Mouse (Mus musculus) stomach, postnatal 0 days (tissue): ENCODE measurements at regions not wholly inside any gene's neighbourhood (a gene's known extent, or its start where the extent isn't known, plus 50 kb on each side); places are given as distances from the start of the nearest gene placed in this dataset.

Experiments
- CTCF ChIP-seq: IDR thresholded peaks from 2 replicates; pipeline ENCODE4 v1.5.1; 2016; ENCODE audit warnings: antibody characterized with exemption, low read depth, mild to moderate bottlenecking, moderate library complexity
- EP300 ChIP-seq: optimal IDR thresholded peaks from 2 replicates; pipeline ENCODE3; 2016; ENCODE audit warnings: antibody characterized with exemption

DNA sequence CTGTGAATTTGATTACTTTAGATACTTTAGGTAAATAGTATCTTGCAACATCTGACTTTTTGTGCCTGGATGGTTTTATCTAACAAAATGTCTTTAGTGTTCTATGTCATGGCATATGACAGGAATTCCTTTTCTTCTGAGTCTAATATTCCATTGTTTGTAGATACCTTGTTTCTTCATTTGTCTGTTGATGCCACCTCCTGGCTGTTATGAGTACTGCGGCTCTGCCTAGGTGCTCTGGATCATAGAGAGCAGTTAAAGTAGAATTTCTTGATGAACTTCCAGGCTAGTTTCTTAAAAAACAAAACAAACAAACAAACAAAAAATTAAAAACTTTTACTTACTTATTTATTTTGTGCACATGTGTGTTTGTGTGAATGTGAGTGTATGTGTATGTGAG lies 83.6 kb upstream of the Kif2a start:
- TF ChIP-seq CTCF (peak; percentile 71), EP300 (no peak)
